Mouse (Mus musculus): ENCODE results near the gene Ldah. TPM values are rescaled to one million over a fixed set of nuclear protein-coding genes. Genes with fewer than 3 reads are reported as not detected.

The Ldah gene
- polyA plus RNA-seq, 1 experiment from 2014 or later: 72.2 TPM

DNA sequence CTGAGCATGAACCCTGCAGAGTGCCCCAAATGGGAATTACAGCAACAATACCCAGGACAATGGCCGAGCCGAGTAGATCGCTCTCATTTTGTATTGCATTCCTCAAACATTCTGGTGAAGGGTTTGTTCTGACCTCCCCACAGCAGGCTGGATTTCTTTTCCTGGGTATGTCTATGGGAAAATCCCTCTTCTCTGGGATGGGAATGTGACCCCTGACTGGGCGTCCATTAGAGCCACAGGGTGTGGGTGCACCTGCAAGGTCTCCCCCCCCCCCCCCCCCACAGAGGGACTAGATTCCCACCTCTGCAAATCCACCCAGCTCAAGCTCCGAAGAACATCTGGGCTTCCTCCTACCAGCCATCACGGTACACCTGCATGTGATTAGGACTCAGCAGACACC lies 81.2 kb downstream of the Ldah start:
- H3K9ac ChIP-seq: no peak overlapping the region
- H3K4me3 ChIP-seq: no peak overlapping the region
- H3K9me3 ChIP-seq: no peaks in the 10 kb centered on the region
- 70% methylated on average over 6 of the region's 6 CpGs for WGBS
- H3K27me3 ChIP-seq: 0 out of 2 replicates have a peak, but pooled peaks cover 3% of the 10 kb centered on the region
- H3K4me1 ChIP-seq: 0 out of 2 replicates have a peak, but pooled peaks cover 2% of the 10 kb centered on the region
- no peak for ATAC-seq (ENCODE audit: insufficient number of reproducible peaks, insufficient read depth, low FRiP score, low TSS enrichment)
- peaks cover 6% of the 10 kb centered on the region; the same call in 1 of the 2 replicates for H3K36me3 ChIP-seq
- H3K27ac ChIP-seq: no peak overlapping the region
- H3K4me2 ChIP-seq (replicated peaks): no peak overlapping the region

DNA sequence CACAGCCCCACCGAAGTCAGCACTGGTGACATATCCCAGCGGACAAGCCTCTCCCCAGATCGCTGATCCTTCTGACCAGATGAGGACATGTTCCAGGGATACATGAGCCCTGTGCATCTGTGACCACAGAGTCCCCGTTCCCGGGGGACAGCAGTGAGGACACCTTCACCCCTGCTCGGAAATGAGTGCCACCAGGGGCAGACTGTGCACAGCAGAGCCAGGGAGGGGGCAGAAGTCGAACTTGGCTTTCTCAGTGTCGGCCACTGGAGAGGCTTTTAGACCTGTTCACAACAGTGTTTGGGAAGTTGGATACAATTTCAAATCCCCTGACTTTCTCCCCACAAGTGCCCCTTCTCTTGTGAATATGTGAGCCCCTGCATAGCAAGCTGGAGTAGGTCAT lies 81.6 kb downstream of the Ldah start:
- Histone ChIP-seq H3K27me3 (peaks cover 6% of the 10 kb centered on the region), H3K9ac (no peak overlapping the region), H3K27ac (no peak overlapping the region), H3K4me1 (0 out of 2 replicates have a peak, but pooled peaks cover 2% of the 10 kb centered on the region), H3K36me3 (peaks cover 4% of the 10 kb centered on the region; the same call in 1 of the 2 replicates), H3K4me2 (replicated peaks) (no peak overlapping the region), H3K4me3 (no peak overlapping the region), H3K9me3 (no peaks in the 10 kb centered on the region)
- 87% methylated on average over 8 of the region's 8 CpGs for WGBS
- no peak for ATAC-seq (ENCODE audit: insufficient number of reproducible peaks, insufficient read depth, low FRiP score, low TSS enrichment)

DNA sequence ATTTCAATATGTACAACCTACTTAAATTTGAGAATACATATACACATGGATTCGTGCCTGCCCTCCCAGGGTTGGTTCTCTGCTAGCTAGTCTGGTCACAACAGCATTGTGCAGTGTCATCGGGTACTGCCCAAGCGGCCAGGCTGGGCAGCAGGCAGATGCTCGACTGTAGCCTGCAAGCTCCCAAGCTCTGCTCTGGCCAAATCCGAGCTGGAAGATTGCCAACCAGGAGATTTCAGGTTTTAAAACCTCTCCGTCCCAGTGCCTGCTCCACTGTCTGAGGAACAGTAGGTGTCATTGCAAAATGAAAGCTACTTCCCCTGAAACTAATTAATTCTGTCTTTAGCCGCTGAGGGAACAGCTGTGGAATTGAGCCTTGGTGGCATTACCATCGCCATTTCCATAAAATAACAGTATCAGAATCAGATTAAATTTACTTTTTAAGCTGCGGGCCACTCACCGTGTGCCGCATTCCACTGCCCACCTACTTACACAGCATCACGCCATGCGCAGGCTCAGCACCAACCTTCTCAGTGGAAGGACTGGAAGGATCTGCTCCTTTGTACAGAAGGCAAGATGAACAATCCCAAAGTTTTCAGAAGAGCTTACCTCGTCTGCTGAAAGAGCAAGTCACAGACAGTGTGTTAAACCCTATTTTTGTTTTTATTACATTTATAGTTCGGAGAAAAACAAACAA lies 83.4 kb downstream of the Ldah start:
- Histone ChIP-seq H3K4me2 (replicated peaks) (no peak overlapping the region), H3K9ac (no peak overlapping the region), H3K36me3 (peaks cover 3% of the 10 kb centered on the region; the same call in 1 of the 2 replicates), H3K9me3 (no peaks in the 10 kb centered on the region), H3K27me3 (peaks cover 20% of the 10 kb centered on the region), H3K4me1 (0 out of 2 replicates have a peak, but pooled peaks cover 2% of the 10 kb centered on the region), H3K4me3 (no peak overlapping the region), H3K27ac (no peak overlapping the region)
- WGBS: 69% methylated on average over 15 of the region's 15 CpGs
- no peak for ATAC-seq (ENCODE audit: insufficient number of reproducible peaks, insufficient read depth, low FRiP score, low TSS enrichment)

DNA sequence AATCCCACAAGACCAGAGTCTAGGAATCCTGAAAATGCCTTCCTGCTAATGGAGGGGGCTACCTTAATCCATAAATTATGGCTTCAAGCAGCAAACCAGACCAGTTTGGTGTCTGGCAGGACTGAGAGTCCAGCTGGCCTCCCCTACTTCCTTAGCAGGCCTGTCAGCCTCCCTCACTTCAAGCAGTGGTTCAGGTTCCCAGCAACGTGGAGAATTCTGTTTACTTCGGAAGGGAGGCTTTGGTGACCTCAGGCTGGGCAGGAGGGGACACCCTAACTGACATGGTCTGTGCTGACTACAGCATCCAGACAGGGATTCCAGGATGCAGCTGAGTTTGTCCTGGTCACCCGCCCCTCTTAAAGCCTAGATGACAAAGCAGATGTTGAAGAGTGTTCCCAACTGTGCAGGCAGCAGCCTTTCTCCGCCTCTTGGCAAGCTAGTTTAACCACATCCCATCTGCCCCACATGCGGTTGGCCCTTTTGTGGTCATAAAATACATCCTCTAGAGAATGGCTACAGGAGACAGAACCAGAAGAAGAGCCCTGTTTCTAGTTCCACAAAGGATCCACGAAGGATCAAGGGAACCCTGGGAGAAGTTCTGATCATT lies 87.5 kb downstream of the Ldah start:
- Histone ChIP-seq H3K4me1 (peaks cover 18% of the 10 kb centered on the region), H3K9ac (no peak overlapping the region), H3K27me3 (peaks cover 59% of the 10 kb centered on the region), H3K9me3 (no peaks in the 10 kb centered on the region), H3K36me3 (no peaks in the 10 kb centered on the region), H3K27ac (no peak overlapping the region), H3K4me2 (replicated peaks) (no peak overlapping the region), H3K4me3 (no peak overlapping the region)
- no peak for ATAC-seq (ENCODE audit: insufficient number of reproducible peaks, insufficient read depth, low FRiP score, low TSS enrichment)
- 57% methylated on average over 6 of the region's 6 CpGs for WGBS

DNA sequence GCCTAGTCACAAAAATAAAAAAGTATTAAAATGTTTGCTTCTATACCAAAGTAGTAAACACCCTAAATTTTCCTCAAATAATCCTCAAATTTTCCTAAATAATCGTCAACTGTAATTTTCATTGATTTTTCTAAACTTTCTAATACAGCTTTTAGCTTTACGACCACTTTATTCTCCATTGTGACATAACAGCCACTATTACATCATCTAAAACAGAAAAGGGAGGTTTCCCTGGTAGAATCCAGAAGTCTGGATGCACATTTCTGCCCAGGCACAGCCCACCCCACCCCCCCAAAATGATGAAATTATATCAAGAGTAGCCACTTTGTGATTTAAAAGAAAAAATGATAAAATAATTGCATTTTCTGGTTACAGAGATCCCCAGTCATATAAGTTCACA lies 88.2 kb downstream of the Ldah start:
- no peaks in the 10 kb centered on the region for H3K9me3 ChIP-seq
- no peaks in the 10 kb centered on the region for H3K36me3 ChIP-seq
- H3K4me2 ChIP-seq (replicated peaks): no peak overlapping the region
- no peak overlapping the region for H3K9ac ChIP-seq
- H3K27ac ChIP-seq: no peak overlapping the region
- no peak overlapping the region for H3K4me3 ChIP-seq
- peaks cover 20% of the 10 kb centered on the region for H3K4me1 ChIP-seq
- ATAC-seq (ENCODE audit: insufficient number of reproducible peaks, insufficient read depth, low FRiP score, low TSS enrichment): no peak
- 86% methylated on average over 2 of the region's 2 CpGs for WGBS
- H3K27me3 ChIP-seq: peaks cover 67% of the 10 kb centered on the region

DNA sequence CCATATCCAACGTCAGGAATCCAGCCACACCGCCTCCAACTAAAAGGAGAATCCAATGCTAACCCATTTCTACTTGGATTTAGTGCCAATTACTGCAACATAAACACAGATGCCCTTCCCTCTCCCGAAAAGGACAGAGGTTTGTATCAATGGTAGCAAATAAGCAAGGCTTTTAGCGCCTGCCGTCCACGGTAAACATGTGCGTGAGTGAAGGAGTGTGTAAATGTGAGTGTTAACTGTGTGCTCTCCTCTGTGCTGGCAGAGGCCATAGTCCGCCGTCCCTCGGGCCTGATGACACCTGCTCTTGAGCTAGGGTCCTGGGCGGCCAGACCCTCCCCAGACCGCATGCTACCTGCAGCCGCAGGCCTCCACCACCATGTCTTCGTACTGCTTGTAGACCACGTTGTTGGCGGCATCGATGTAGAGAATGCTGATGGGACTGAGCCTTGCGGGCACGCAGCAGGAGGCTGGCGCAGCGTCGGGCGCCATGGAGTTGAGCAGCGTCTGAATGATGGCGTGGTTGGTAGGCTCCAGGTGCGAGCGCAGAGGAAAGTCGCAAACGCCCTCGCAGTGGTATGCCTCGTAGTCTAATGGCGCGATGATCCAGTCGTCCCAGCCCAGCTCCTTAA lies 89.8 kb downstream of the Ldah start:
- no peak overlapping the region for H3K9ac ChIP-seq
- 5% methylated on average over 34 of the region's 34 CpGs for WGBS
- peaks cover 82% of the 10 kb centered on the region for H3K27me3 ChIP-seq
- no peak for ATAC-seq (ENCODE audit: insufficient number of reproducible peaks, insufficient read depth, low FRiP score, low TSS enrichment)
- H3K9me3 ChIP-seq: no peaks in the 10 kb centered on the region
- peaks cover 23% of the 10 kb centered on the region for H3K4me1 ChIP-seq
- peak overlapping the region; percentile 55 for H3K4me3 ChIP-seq
- no peak overlapping the region for H3K27ac ChIP-seq
- H3K4me2 ChIP-seq (replicated peaks): peak overlapping the region; percentile 78
- H3K36me3 ChIP-seq: no peaks in the 10 kb centered on the region

DNA sequence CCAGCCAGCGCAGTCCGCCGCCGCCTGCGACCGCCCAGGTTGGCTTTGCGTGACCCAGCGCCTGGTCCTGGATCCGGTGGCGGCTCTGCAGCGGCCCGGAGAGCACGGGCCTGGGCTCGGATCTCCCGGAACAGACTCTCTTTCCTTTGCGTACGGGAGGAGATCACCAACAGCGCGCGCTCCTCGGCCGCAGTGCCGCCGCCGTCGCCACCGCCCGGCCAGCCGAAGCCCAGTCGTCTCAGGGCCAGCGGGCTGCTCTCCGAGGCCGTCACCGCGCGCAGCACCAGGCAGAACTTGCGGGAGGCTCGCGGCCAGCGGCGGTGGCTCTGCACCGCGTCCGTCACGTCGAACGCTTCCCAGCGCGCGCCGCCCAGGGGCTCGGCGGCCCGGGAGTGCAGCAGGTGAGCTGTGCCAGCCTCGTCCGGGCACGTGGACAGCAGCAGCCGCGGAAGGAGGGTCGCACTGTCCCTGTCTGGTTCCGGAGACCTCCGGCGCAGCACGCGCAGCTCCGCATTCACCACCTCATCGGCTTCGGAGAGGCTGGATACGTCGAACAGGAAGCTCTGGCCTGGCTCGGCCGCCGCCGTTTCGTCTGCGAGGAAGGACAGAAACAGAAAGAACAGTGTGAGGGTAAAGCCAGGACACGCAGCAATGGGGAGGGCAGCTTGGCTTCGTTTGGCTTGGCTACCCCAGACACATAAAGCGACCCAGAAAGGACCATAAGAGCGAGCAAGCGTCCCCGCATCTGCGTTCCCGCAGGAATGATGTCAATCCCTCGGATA lies 90.6 kb downstream of the Ldah start:
- Histone ChIP-seq H3K36me3 (no peaks in the 10 kb centered on the region), H3K4me2 (replicated peaks) (peak overlapping the region; percentile 78), H3K9ac (peak overlapping the region; percentile 34), H3K27me3 (peaks cover 91% of the 10 kb centered on the region), H3K4me1 (peaks cover 23% of the 10 kb centered on the region), H3K4me3 (peak overlapping the region; percentile 55), H3K9me3 (no peaks in the 10 kb centered on the region), H3K27ac (no peak overlapping the region)
- no peak for ATAC-seq (ENCODE audit: insufficient number of reproducible peaks, insufficient read depth, low FRiP score, low TSS enrichment)
- 1% methylated on average over 77 of the region's 85 CpGs for WGBS

DNA sequence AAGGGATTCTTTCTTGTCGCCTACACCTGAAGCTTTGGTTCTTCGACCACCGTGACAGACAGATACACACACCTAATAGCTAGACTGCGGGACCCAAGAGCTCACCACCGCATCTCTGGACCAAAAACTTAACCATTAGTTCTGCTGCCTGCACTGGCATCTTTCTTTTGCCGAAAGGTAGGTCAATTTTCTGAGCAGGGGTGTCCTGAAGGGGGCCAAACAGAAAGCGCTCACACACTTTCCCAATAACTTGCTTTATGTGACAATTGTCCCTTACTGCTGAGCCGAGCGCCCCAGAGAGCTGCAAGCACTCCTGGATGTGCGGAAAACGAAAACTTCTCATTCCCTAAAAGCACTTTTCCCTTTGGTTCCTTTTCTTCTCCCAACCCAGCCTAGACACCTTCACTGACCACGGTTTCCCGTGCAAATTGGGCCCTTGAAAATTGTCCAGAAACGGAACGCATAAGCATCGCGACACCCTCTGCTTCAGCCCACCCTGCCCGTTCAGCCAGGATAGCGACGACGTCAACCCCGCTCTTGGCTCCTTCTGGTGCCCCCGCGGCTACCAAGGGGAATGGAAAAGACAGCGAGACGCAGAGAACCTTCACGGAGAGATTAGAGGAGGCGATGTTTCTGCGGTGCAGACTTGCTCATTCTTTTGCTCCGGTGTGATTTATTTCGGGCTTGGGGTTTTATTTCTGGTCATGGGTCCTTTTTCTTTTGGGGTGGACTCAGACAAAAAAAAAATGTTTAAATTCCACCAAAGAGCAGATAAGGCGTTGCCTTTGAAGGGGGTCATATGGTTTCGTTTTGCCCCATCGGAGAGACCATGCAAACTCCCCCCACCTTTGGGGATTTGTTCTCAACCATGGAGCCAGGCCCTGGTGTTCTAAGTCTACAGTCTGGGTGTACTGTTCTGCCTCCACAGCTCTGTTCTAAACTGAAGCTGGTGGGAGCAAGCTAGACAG lies 91.5 kb downstream of the Ldah start:
- Histone ChIP-seq H3K4me1 (peaks cover 23% of the 10 kb centered on the region), H3K36me3 (no peaks in the 10 kb centered on the region), H3K4me3 (peak overlapping the region; percentile 55), H3K27me3 (peaks cover 94% of the 10 kb centered on the region), H3K9ac (no peak overlapping the region), H3K9me3 (no peaks in the 10 kb centered on the region), H3K4me2 (replicated peaks) (peak overlapping the region; percentile 78), H3K27ac (no peak overlapping the region)
- no peak for ATAC-seq (ENCODE audit: insufficient number of reproducible peaks, insufficient read depth, low FRiP score, low TSS enrichment)
- WGBS: 4% methylated on average over 34 of the region's 34 CpGs

DNA sequence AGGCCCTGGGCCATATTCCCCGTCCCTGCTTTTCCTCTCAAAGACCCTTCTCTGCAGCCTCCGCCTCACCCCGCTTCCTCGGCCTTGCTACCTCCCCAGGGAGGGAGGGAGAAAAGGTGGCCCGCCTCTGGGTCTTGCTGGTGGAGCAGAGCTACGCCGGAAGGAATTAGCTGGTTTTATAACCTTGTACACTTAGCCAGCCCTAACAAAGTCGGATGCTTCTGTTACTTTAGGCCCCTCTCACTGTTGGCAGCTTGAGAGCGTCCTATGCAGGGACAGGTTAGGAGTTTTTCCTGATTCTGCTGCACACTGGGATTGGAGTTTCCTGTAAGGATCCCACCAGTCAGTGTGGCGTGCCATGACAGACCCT lies 92.2 kb downstream of the Ldah start:
- Histone ChIP-seq H3K4me2 (replicated peaks) (peak overlapping the region; percentile 78), H3K36me3 (no peaks in the 10 kb centered on the region), H3K27ac (0 out of 2 replicates have a peak overlapping the region, but pooled peaks have one; percentile 2), H3K4me3 (peak overlapping the region; percentile 55), H3K27me3 (peaks cover 93% of the 10 kb centered on the region), H3K9me3 (no peaks in the 10 kb centered on the region), H3K9ac (no peak overlapping the region), H3K4me1 (peaks cover 23% of the 10 kb centered on the region)
- ATAC-seq (ENCODE audit: insufficient number of reproducible peaks, insufficient read depth, low FRiP score, low TSS enrichment): no peak
- 13% methylated on average over 10 of the region's 10 CpGs for WGBS

DNA sequence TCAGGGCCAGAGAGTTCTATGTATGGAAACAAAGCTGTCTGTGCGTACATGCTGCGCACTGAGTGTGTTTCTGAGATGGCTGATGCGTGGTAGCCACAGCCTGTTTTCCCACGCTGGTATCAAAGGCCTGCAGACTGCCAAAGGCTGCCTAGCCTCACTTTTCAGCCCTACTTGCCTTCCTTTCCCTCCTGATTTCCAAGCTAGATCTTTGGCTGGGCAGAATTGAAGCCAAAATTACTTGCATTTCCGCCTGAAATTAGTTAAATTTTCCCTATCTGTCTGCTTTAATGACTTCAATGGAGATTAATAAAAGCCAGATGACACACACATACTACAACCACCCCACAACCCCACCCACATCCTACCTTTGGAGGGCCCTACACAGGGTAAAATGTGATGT lies 92.6 kb downstream of the Ldah start:
- Histone ChIP-seq H3K36me3 (no peaks in the 10 kb centered on the region), H3K4me2 (replicated peaks) (peak overlapping the region; percentile 78), H3K27ac (0 out of 2 replicates have a peak overlapping the region, but pooled peaks have one; percentile 2), H3K4me3 (peak overlapping the region; percentile 55), H3K9ac (no peak overlapping the region), H3K27me3 (peaks cover 93% of the 10 kb centered on the region), H3K4me1 (peaks cover 23% of the 10 kb centered on the region), H3K9me3 (no peaks in the 10 kb centered on the region)
- WGBS: 21% methylated on average over 5 of the region's 5 CpGs
- no peak for ATAC-seq (ENCODE audit: insufficient number of reproducible peaks, insufficient read depth, low FRiP score, low TSS enrichment)

All from embryonic facial prominence, embryonic 12.5 days (tissue).